30 mouse cellular contexts compared by ENCODE assay signal in genomic region chr1:157346661-157347060, GRCm38 (mm10).
"Had no signal": no experiment of that assay in that cellular context is flagged by ENCODE, and none has a peak within 500 bp of the region (broad histone marks: within the 10 kb centered on the region; RNA-seq: fewer than 3 reads in every experiment).

No protein-coding gene starts in this region.

- DNase-seq: heart, postnatal 10 days; heart, postnatal 14 days; heart, postnatal 36 days; heart, postnatal 4 days; kidney, adult 11 months; kidney, adult 18-20 months; kidney, adult 2 months; kidney, adult 8-10 months; kidney, adult 9 months; kidney, postnatal 10 days; kidney, postnatal 14 days; kidney, postnatal 25 days; kidney, postnatal 36 days; kidney, postnatal 4 days; layer of hippocampus, adult 9-11 months; layer of hippocampus, postnatal 36 days had no signal

- H3K36me3 ChIP-seq: heart, embryonic 10.5 days; heart, embryonic 12.5 days; heart, embryonic 13.5 days; heart, embryonic 15.5 days; hindbrain, embryonic 10.5 days; hindbrain, embryonic 12.5 days; hindbrain, embryonic 13.5 days; hindbrain, embryonic 15.5 days; intestine, embryonic 15.5 days; kidney, embryonic 15.5 days had no signal

- H3K27ac ChIP-seq: heart, embryonic 10.5 days; heart, embryonic 13.5 days; heart, embryonic 15.5 days; hindbrain, embryonic 10.5 days; hindbrain, embryonic 12.5 days; hindbrain, embryonic 13.5 days; hindbrain, embryonic 14.5 days; hindbrain, embryonic 15.5 days; hindbrain, postnatal 0 days; intestine, embryonic 15.5 days; kidney, embryonic 15.5 days; kidney, postnatal 0 days; layer of hippocampus, adult 2 months had no signal

- H3K4me3 ChIP-seq: heart, embryonic 10.5 days; heart, embryonic 12.5 days; heart, embryonic 13.5 days; heart, embryonic 15.5 days; hindbrain, embryonic 10.5 days; hindbrain, embryonic 12.5 days; hindbrain, embryonic 13.5 days; hindbrain, embryonic 15.5 days; intestine, embryonic 15.5 days; kidney, embryonic 15.5 days; layer of hippocampus, adult 2 months had no signal

- H3K9ac ChIP-seq: heart, embryonic 12.5 days; heart, embryonic 13.5 days; heart, embryonic 15.5 days; hindbrain, embryonic 12.5 days; hindbrain, embryonic 13.5 days; hindbrain, embryonic 14.5 days; hindbrain, embryonic 15.5 days; intestine, embryonic 15.5 days; kidney, embryonic 15.5 days had no signal

- H3K4me1 ChIP-seq: hindbrain, embryonic 10.5 days; hindbrain, embryonic 12.5 days; hindbrain, embryonic 13.5 days; hindbrain, embryonic 15.5 days; intestine, embryonic 15.5 days; kidney, embryonic 15.5 days had no signal

- H3K27me3 ChIP-seq: heart, embryonic 12.5 days; heart, embryonic 13.5 days; heart, embryonic 15.5 days; hindbrain, embryonic 12.5 days; hindbrain, embryonic 13.5 days; hindbrain, embryonic 15.5 days; intestine, embryonic 15.5 days; kidney, embryonic 15.5 days had no signal
